ENCODE assay signal across 8 mouse cellular contexts in genomic region chr2:117121984-117122605, GRCm38 (mm10). TPM values are rescaled to one million over a fixed set of nuclear protein-coding genes. Genes with fewer than 3 reads are reported as not detected.
A peak's percentile ranks its signal among the peaks of the same experiment; 100 is the strongest.
DNase-seq lines count a peak whose midpoint lies in the region; ATAC-seq and TF ChIP-seq lines count a peak whose summit lies in the region.

No protein-coding gene starts in this region.

- no peaks in the 10 kb centered on the region for H3K36me3 ChIP-seq in heart, embryonic 13.5 days
- H3K36me3 ChIP-seq in ES-E14 (ENCODE audit: control insufficient read depth, insufficient read depth, low read length, poor library complexity, severe bottlenecking): no peaks in the 10 kb centered on the region
- H3K36me3 ChIP-seq in forebrain, embryonic 10.5 days (replicated peaks): peaks cover 2% of the 10 kb centered on the region; the same call in 1 of the 2 replicates
- H3K36me3 ChIP-seq in liver, embryonic 13.5 days: no peaks in the 10 kb centered on the region

- no peak for ATAC-seq in heart, embryonic 13.5 days (ENCODE audit: extremely low read depth, insufficient number of reproducible peaks, low FRiP score, low TSS enrichment)
- ATAC-seq in liver, embryonic 13.5 days (ENCODE audit: low read depth): no peak

- peak overlapping the region; percentile 88 for H3K4me2 ChIP-seq in heart, embryonic 13.5 days
- H3K4me2 ChIP-seq in liver, embryonic 13.5 days: peak overlapping the region; percentile 94

- in situ Hi-C loops in ES-E14 (cut with MboI; ENCODE audit: low sequenced_read_pairs in 2 of 2, unreplicated experiment in 2 of 2): no loop called here

- H3K27me3 ChIP-seq in heart, embryonic 13.5 days (replicated peaks): no peaks in the 10 kb centered on the region
- peaks cover 12% of the 10 kb centered on the region for H3K27me3 ChIP-seq in forebrain, embryonic 10.5 days (ENCODE audit: poor library complexity, severe bottlenecking)
- H3K27me3 ChIP-seq in liver, embryonic 13.5 days: no peaks in the 10 kb centered on the region

- no peak for DNase-seq in heart, adult 8-10 months (ENCODE audit: low spot score)
- no peak for DNase-seq in ES-E14 (ENCODE audit: low read depth, low spot score)
- no peak for DNase-seq in forebrain, embryonic 10.5 days (ENCODE audit: extremely low spot score, low spot score)
- no peak for DNase-seq in liver, embryonic 13.5 days
- DNase-seq in urinary bladder, postnatal 36 days (ENCODE audit: low spot score in 2 of 2): no peak
- DNase-seq in right cerebral cortex, postnatal 36 days (ENCODE audit: low spot score in 2 of 2): no peak
- no peak for DNase-seq in urinary bladder, postnatal 14 days (ENCODE audit: low spot score)

- under 1% methylated on average over 19 of the region's 19 CpGs for WGBS in heart, embryonic 13.5 days
- under 1% methylated on average over 19 of the region's 19 CpGs for WGBS in forebrain, embryonic 10.5 days
- under 1% methylated on average over 19 of the region's 19 CpGs for WGBS in liver, embryonic 13.5 days (ENCODE audit: insufficient replicate concordance)

- H3K4me1 ChIP-seq in heart, embryonic 13.5 days: peaks cover 25% of the 10 kb centered on the region
- H3K4me1 ChIP-seq in ES-E14 (ENCODE audit: control insufficient read depth in 2 of 2, insufficient read depth in 2 of 2, low read length in 2 of 2, poor library complexity in 1 of 2): peaks cover 4 to 6% of the 10 kb centered on the region in 2 experiments; a peak in 2 of 4 replicates
- peaks cover 36% of the 10 kb centered on the region for H3K4me1 ChIP-seq in forebrain, embryonic 10.5 days
- H3K4me1 ChIP-seq in liver, embryonic 13.5 days (replicated peaks): peaks cover 23% of the 10 kb centered on the region

- H3K27ac ChIP-seq in heart, embryonic 13.5 days (replicated peaks): peak overlapping the region; percentile 100
- H3K27ac ChIP-seq in ES-E14 (ENCODE audit: insufficient read depth, low read depth, low read length, poor library complexity, severe bottlenecking): peak overlapping the region; percentile 84; the same call in 1 of the 2 replicates
- H3K27ac ChIP-seq in forebrain, embryonic 10.5 days: peak overlapping the region; percentile 99
- H3K27ac ChIP-seq in liver, embryonic 13.5 days: peak overlapping the region; percentile 88; the same call in 1 of the 2 replicates

- peak overlapping the region; percentile 92 for H3K4me3 ChIP-seq in heart, embryonic 13.5 days
- H3K4me3 ChIP-seq in ES-E14 (ENCODE audit: insufficient read depth in 1 of 2, low read depth in 1 of 2, low read length in 2 of 2, poor library complexity in 1 of 2, severe bottlenecking in 1 of 2): peak overlapping the region; percentile 86 to 92
- peak overlapping the region; percentile 84 for H3K4me3 ChIP-seq in forebrain, embryonic 10.5 days
- H3K4me3 ChIP-seq in liver, embryonic 13.5 days (replicated peaks): peak overlapping the region; percentile 80

- H3K9ac ChIP-seq in heart, embryonic 13.5 days: peak overlapping the region; percentile 99
- H3K9ac ChIP-seq in ES-E14 (ENCODE audit: insufficient read depth, low read depth, low read length, poor library complexity, severe bottlenecking): peak overlapping the region; percentile 93
- peak overlapping the region; percentile 90 for H3K9ac ChIP-seq in liver, embryonic 13.5 days

- no peaks in the 10 kb centered on the region for H3K9me3 ChIP-seq in heart, embryonic 13.5 days
- H3K9me3 ChIP-seq in ES-E14 (ENCODE audit: control insufficient read depth, insufficient read depth, low read depth, low read length): no peaks in the 10 kb centered on the region
- no peaks in the 10 kb centered on the region for H3K9me3 ChIP-seq in forebrain, embryonic 10.5 days
- H3K9me3 ChIP-seq in liver, embryonic 13.5 days (replicated peaks): no peaks in the 10 kb centered on the region

TF ChIP-seq in ES-E14, 5 proteins besides CTCF, POLR2A, EP300 and RAD21:
- TF ChIP-seq HCFC1 (IDR thresholded peaks at IDR 0.05; ENCODE audit: borderline replicate concordance, insufficient read depth, low read length): no peak
- no peak for TF ChIP-seq ZNF384 (IDR thresholded peaks at IDR 0.05; ENCODE audit: low read depth, low read length)
- no peak for TF ChIP-seq ZC3H11A (IDR thresholded peaks at IDR 0.05; ENCODE audit: borderline replicate concordance, low read depth, low read length)
- TF ChIP-seq MAFK (IDR thresholded peaks at IDR 0.05; ENCODE audit: insufficient read depth, low read depth, low read length): no peak
- TF ChIP-seq CHD2 (IDR thresholded peaks at IDR 0.05; ENCODE audit: low read depth, low read length): no peak

RNA-seq across cellular contexts. Expression of gene Spred1, which starts 0.9 kb away (rescaled TPM):
- 3.8 and 5.7 TPM in 2 replicates for polyA plus RNA-seq in heart, embryonic 13.5 days (2015; fragmentation: Nextera tagmentation; extraction: Ambion mirVana)
- 10 to 100 TPM in 3 of 4 experiments, 1 to 10 TPM in 1; 9.7 to 13.8 (median 13.0) TPM for total RNA-seq in heart, adult 8-10 months (2022)
- 44.7 and 64.1 TPM in 2 replicates for total RNA-seq in ES-E14 (2012; rRNA removed)
- 7.2 and 7.4 TPM in 2 replicates for polyA plus RNA-seq in forebrain, embryonic 10.5 days (2016; fragmentation: Nextera tagmentation; extraction: Ambion mirVana)
- 2.6 and 2.7 TPM in 2 replicates for polyA plus RNA-seq in liver, embryonic 13.5 days (2015; fragmentation: Nextera tagmentation; extraction: Ambion mirVana)
